Mouse (Mus musculus): ENCODE results near the gene Il6st.

The Il6st gene

GRCm38 (mm10) chr13:112442867-112443529, 20.9 kb upstream of the Il6st start:
- no peak for DNase-seq (ENCODE audit: low spot score in 2 of 2)

DNA sequence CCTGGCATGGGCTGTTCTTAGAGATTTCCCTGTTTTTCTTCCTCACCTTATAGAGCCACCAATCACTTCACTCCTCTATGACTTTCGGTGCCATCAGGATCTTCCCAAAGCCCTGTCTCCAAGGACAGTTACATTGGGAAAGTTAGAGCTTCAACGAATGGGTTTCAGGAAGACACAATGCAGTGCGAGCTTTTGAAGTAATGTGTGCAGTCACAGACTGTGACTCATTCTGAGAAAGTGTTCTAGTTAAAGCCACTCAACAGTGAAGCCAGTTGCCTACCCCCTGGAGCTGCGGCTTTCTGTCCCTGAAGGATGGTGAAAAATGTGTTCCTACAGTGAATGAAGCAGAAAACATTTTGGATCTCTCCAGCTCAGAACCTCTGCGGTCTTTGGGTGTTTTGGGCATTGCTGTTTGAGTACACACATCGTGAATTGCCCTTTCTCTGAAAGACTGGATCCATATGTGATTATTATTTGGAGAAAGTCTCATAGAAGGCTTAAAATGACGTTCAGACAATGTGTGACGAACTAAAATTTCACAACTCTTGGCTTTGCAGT, 16.7 kb upstream of the Il6st start:
- no peak for DNase-seq (ENCODE audit: low spot score in 2 of 2)

- DNase-seq (ENCODE audit: low spot score in 2 of 2): no peak
These were observed 13.7 kb upstream of the Il6st start for GRCm38 (mm10) chr13:112450210-112450609.

- no peak for DNase-seq (ENCODE audit: low spot score in 2 of 2)
These were observed 6.5 kb upstream of the Il6st start for GRCm38 (mm10) chr13:112457366-112457765.

GRCm38 (mm10) chr13:112458016-112458415, 5.9 kb upstream of the Il6st start:
- no peak for DNase-seq (ENCODE audit: low spot score in 2 of 2)

DNA sequence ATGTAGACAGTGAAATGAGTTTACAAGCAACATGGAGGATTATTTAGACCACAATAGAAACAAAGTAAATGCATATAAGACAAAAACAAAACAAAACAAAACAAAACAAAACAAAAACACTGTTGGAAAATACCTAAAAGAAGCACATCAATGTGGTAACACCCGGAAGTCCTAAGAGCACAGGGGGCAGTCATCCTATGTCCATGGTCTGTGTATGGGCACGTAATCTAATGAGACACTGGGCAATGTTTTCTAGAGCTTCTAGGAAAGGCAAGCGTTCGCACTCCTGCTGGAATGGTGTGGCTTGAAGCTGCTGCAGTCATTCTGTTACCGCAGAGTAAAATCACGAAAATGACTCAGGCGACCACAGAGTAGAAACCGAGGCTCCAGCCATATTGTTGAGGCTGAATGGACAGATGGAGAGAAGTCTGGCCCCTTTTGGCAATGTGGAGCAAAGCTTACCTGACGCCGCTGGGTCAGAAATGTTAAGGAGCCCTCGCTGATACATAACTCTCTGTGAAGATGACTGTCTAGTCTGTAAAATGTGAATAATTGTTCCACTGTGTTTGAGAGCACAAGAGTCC, 5.3 kb upstream of the Il6st start:
- no peak for DNase-seq (ENCODE audit: low spot score in 2 of 2)

DNA sequence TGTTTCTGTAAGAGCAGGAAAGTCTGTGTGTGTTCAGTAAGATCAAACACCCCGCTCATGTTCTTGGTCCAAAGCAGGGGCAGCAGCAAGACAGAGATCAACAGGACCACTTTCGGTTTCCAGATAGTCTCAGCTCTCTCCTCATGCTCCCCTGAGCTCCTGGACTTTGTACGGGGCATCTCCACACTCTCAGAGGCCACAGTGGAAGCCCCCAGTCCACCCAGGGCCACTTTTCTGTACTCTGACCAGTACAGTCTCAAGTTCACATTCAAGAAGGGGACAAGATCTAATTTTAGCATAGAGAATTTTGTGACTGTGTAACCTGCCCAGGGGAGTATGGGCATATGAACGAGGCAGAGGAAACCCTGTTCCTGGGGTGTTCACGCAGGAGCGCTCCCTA, 3.9 kb upstream of the Il6st start:
- no peak for DNase-seq (ENCODE audit: low spot score in 2 of 2)

DNA sequence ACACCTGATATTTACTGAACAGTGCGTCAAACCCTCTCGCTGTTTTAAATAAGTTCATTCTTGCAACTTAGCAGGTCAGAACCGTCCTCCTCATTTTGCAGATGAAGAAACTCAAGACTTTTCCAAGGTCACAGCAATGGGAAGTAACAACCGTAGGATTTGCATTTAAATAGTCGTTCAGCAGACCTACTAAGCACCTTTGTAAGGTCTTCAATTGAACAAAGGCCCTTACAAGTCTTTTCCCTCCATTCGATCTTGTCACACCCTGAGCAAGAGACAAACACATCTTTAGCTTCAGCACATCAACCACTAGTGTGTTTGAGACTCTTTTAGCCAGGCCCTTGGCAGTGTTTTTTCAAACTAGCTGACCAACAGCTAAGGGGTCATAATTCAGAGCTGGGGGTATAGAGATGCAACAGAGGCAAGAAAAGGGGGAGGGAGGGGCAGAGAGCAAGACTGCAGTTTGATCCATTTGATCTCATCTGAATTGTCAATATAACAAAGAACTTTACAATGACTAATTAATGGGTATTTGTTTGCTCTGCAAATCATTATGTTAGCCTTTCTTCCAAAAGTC, 1.4 kb upstream of the Il6st start:
- no peak for DNase-seq (ENCODE audit: low spot score in 2 of 2)

DNA sequence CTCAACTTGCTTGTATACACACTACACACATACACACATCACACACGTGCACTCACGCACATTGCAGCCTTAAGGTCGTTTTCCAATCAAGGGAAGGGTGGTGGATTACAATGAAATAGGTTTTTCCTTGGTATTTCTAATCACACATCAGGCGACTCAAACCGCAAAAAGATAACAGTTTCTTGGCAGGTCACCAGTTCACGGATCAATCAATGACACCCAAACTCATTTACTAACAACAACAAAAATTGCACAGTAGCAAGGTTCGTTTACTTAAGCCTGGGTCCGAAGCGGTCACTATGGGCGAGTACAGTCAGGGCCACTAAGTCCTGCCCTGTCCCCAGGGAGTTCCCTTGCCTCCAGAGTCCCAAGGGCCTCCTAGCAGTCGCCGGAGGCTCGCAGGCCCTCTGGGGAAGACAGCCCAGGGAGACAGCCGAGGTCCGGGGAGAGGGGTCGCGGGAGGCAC, 500 bp upstream of the Il6st start:
- DNase-seq (ENCODE audit: low spot score in 2 of 2): no peak

GRCm38 (mm10) chr13:112464626-112465287, 887 bp downstream of the Il6st start:
- DNase-seq (ENCODE audit: low spot score in 2 of 2): no peak

GRCm38 (mm10) chr13:112465585-112465984, 1.7 kb downstream of the Il6st start:
- DNase-seq (ENCODE audit: low spot score in 2 of 2): no peak

- no peak for DNase-seq (ENCODE audit: low spot score in 2 of 2)
These were observed 2.5 kb downstream of the Il6st start for GRCm38 (mm10) chr13:112466136-112466945.

DNA sequence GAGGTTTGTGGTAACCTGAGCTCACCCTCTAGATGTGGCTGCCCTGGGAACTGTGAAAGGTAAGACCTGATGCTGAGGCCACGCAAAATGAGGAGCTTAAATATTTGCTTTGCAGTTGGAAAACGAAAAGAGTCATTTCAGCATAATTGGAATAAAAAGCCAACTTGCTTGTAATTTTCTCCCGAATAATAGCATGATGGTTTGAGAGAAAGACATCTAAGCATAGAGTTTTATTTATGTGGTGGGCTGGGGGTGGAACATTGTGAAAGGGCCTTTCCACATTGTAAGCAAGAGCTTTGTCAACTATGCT, 3.0 kb downstream of the Il6st start:
- DNase-seq (ENCODE audit: low spot score in 2 of 2): no peak

DNA sequence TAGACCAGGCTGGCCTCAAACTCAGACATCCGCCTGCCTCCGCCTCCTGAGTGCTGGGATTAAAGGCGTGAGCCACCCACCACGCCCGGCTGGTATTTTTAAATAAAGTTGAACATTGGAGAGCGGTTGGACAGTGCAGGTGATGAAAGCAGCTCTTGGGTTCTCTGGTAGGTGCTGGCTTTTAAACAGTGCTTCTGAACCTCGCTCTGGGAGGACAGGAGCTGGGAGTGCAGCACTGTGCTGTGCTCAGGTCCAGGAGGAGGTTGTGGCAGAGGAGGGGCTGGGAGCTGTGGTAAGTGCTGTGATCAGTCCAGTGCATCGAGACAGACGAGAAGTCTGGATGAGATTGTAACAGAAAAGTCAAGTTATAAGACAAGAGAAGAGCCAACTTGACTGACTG, 3.5 kb downstream of the Il6st start:
- DNase-seq (ENCODE audit: low spot score in 2 of 2): no peak

- no peak for DNase-seq (ENCODE audit: low spot score in 2 of 2)
These were observed 5.6 kb downstream of the Il6st start for GRCm38 (mm10) chr13:112469491-112469890.

DNA sequence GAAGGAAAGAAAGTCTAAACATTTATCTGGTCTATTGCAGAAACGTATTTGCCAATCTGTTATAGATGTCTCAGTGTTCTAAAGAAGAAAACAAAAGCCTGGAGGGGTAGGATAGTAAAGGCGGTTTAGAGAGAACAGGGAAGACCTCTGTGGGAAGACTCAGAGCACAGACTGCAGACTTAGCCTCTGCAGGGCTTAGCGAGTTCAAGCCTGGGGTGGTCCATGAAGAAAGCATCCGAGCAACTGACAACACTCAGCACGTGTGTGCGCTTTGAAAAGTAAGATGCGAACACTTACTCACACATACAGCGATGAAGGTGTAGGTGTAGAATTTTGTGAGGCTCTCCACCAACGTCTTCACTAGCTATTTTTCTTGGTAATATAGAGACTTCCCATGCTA, 7.3 kb downstream of the Il6st start:
- DNase-seq (ENCODE audit: low spot score in 2 of 2): no peak

DNA sequence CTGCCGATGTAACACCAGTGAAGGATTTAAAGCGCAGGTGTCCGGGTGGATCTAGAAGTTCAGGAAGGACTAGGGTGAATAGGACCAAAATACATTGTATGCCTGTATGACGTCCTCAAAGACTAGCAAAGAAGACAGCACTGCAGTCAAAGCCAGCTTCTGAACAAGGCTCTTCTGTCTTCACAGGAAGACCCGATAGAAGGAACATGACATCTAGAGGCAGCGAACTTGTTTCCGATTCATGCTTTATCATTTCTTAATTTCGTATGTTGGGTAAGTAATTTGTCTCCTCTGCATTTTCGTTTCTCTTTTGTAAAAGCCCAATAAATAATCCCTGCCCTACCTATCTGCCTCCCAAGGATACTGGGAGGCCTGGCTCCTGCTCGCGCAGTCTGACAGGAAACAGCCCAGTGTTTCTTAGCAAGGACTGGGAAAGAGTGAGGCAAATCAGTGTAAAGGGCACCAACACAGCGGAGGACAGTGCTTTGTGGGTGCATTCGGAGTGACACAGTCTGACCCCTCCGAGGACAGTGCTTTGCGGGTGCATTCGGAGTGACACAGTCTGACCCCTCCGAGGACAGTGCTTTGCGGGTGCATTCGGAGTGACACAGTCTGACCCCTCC, 8.6 kb downstream of the Il6st start:
- DNase-seq (ENCODE audit: low spot score in 2 of 2): no peak

- no peak for DNase-seq (ENCODE audit: low spot score in 2 of 2)
These were observed 10.2 kb downstream of the Il6st start for GRCm38 (mm10) chr13:112473757-112474755.

GRCm38 (mm10) chr13:112479032-112479431, 15.2 kb downstream of the Il6st start:
- DNase-seq (ENCODE audit: low spot score in 2 of 2): no peak

- DNase-seq (ENCODE audit: low spot score in 2 of 2): no peak
These were observed 16.1 kb downstream of the Il6st start for GRCm38 (mm10) chr13:112479926-112480325.
